Mouse (Mus musculus): ENCODE results near the gene Pdk4.

Pdk4 gene

DNA sequence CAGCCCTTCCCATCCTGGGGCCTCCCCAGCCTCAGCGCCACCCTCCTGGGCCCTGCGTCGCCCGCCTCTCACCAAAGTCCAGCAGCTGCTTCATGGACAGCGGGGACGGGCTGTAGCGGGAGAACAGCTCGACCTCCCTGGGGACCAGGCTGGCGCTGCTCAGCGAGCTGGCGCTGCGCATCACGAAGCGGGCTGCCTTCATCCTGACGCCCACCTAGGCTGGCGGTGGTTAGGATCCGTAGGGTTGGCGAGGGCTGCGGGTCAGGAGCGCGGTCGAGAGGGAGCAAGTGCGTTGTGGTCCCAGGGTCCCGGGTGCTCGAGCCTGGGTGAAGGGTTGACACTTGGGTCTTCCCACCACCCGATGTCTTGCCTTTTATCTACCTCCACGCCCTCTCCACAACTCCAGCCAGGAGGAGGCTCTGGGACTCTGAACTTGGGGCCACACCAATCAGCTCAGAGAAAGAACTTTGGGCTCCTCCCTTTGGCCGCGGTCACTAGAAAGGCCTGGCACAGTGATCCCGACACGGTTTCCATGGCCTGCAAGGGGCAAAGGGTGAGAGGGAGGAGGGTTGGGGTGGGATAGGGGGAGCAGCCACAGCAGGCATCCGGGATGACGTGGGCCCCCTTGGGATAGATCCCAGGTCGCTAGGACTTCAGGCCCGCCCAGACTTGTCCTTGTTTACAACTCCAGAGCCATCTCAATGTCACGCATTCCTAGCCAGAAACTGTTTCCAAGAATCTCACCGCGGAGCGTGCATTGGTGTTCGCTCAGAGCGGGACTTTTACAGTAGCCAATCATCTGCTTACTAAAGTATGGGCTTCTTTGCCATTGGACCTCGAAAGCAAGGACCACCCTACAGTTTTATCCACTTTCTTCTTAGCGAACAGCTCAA is at the start of gene Pdk4:
Pdk4 (minus strand) TSS at position 349 of the 893 bp plus-strand sequence.
- DNase-seq (ENCODE audit: low read depth, low spot score), result peak; percentile 97

GRCm38 (mm10) chr6:5537855-5538365 is 41.8 kb upstream of the Pdk4 start:
- no peak for DNase-seq (ENCODE audit: low read depth, low spot score)

DNA sequence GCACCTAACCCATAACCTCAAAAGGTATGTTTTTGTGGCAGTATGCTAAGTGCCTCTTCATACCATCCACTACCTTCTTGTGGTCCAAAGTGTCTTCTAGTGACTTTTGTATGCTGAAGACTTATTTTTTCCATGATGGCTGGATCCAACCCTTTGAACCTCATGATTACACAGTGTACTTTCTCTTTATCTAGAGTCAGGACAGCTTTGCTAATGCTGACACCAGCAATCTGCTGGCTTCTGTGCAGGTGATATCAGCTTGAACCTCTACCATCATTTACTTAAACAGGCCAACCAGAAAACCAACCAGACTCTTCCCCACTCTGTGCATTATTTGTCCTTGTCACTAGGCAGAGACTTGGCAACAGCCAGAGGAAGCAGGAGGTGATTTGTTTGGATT is 39.6 kb upstream of the Pdk4 start:
- no peak for DNase-seq (ENCODE audit: low read depth, low spot score)

- DNase-seq (ENCODE audit: low read depth, low spot score), result no peak
Measured at GRCm38 (mm10) chr6:5517091-5517490, 21.0 kb upstream of the Pdk4 start.

- DNase-seq (ENCODE audit: low read depth, low spot score), result no peak
Measured at GRCm38 (mm10) chr6:5509757-5510156, 13.6 kb upstream of the Pdk4 start.

DNA sequence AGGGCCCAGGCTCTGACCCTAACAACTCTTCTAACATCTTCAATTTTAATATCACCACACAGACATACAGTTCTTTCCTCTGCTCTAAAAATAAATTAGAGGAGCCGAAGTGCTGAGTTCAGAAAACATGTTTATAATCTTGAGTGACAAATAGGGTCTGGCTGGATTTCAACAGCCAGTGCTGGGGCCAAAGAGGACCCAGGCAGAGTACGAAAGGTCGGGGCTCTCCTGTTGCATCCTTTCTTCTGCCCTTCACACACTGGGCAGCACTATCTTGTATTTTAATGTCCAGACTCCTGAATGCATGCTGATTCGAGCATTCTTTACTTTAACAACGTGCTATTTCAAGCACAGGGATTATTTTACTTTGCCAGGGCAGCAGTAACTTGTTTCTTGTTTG is 13.2 kb upstream of the Pdk4 start:
- DNase-seq (ENCODE audit: low read depth, low spot score), result no peak

DNA sequence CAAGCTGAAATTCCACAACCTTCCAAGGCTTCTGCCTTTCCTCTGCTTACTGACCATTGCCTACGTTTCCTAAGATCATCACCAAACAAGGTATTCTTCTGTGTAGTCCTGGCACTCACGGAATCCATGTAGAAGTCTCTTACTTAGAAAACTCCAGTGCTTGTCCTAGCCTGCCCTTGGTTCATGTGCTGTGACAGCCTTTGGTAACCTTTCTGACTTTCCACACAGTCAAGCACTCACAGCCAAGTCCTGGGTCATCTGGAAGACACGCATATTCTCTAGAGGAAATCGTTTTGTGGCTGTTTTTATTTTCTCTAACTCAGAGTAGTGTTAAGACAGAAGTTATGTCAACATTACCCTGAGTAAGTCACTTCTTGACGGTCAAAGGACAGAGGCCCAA is 11.7 kb upstream of the Pdk4 start:
- no peak for DNase-seq (ENCODE audit: low read depth, low spot score)

DNA sequence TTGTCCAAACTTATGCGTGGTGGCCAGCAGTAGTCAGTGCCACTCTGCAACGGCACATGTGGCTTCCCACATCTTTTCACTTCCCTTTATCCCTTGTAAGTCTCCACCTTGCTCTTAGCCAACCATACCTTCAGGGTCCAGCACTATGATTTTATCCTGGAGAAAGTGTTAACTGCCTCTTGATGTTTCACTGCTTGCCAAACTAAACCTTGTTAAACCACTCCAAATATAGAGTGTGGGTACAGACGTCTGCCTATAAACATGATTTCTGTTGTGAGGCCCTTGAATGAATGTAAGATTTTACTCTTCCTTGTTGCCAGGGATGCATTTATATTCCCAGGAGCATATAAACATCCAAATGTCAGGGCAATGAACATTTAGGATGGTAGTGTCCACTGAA is 10.2 kb upstream of the Pdk4 start:
- DNase-seq (ENCODE audit: low read depth, low spot score), result no peak

GRCm38 (mm10) chr6:5502810-5503209 is 6.7 kb upstream of the Pdk4 start:
- DNase-seq (ENCODE audit: low read depth, low spot score), result no peak

DNA sequence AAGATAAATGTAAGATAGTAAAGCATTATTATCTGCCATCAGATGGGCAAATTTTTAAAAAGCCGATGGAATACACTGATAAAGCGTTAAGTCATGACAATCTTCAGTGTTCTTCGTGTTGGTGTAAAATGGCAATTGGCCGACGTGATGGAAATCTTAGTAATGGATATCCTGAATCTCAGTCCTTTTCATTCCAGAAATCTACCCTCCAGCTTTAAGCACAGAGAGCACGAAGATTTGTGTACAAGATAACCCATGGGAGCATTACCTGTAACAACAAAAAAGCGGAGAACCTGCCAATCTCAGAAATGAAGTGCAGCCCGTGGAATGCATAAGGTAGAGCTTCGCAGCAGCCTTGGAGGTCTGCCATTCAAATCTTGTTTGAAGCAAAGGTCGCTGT is 5.4 kb upstream of the Pdk4 start:
- DNase-seq (ENCODE audit: low read depth, low spot score), result no peak

GRCm38 (mm10) chr6:5498740-5499139 is 2.6 kb upstream of the Pdk4 start:
- no peak for DNase-seq (ENCODE audit: low read depth, low spot score)

DNA sequence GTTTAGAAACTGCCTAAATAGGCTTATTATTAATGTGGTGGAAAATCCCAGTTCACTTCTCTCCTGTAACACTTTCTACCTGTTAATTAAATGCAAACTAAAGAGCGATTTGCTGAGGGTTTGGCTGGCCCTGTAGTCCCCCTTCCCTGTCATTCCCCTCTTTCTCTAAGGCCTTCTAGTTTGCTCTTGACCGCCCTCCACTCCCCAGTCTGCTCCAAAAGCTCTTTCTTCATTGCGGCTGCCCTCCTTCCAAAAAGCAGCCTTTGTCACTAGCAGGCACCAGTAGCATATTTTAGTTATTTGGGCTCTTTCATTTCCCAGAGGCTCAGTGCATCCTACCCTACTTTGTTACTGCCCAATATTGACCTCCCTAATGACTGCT is 736 bp upstream of the Pdk4 start:
- no peak for DNase-seq (ENCODE audit: low read depth, low spot score)

DNA sequence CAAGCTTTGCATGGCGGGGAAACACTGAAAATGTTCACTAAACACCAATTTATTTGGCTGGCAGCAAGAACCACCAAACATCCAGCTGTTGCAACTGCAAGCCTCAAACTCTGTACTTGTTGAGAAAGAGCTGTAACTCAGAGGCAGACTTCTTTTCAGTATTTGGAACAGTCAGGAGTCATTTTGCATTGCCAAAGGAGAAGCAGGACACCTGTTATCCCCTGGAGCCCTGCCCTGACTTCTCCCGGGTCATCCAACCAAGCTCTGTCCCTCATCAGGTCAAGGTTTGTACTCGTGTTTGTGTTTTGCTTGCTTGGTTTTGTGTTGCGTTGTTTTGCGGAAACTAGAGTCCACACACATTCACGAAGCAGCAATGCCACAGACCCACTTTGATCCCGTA is 11.1 kb downstream of the Pdk4 start:
- no peak for DNase-seq (ENCODE audit: low read depth, low spot score)

DNA sequence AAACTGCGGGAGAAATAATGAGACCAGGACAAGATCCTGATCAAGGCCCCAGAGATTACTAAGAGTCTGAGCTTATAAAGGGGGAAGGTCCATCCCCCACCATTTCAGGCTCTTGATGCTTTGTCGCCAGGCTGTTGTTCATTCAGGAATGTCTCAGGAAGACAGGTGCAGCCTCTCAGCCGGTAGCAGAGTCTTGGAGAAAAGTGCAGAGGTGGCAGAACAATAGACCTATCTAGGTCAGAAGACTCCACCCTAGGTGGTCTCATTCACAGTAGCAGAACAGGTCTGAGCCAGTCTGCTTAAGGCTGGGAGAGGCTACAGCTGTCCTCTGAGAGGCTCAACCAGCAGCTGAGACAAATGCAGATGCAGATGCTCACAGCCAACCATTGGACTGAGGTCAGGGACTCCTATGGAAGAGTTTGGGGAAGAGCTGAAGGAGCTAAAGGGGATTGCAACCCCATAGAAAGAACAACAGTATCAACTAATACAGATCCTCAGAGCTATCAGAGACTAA is 13.8 kb downstream of the Pdk4 start:
- peak; percentile 97 for DNase-seq (ENCODE audit: low read depth, low spot score)

DNA sequence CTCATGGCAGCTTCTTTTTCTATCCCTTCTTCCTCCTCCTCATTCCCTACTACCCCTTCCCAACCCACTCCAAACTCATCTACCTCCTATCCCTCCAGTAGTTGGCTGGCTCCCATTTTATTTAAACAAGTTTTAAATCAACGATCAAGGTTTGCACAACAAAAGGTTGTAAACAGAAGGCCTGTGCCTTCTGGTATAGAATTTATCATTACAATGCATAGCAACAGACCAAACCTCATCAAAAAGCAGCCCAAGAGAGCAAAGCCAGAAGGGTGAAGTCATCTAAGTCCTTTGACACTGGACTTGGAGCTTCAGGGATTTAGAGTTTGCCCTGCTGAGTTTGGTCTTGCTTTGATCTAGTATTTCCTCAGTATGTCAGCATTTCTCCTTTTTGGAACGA is 15.0 kb downstream of the Pdk4 start:
- peak; percentile 55 for DNase-seq (ENCODE audit: low read depth, low spot score)

GRCm38 (mm10) chr6:5474021-5474420 is 22.1 kb downstream of the Pdk4 start:
- no peak for DNase-seq (ENCODE audit: low read depth, low spot score)

GRCm38 (mm10) chr6:5472692-5473091 is 23.4 kb downstream of the Pdk4 start:
- no peak for DNase-seq (ENCODE audit: low read depth, low spot score)

GRCm38 (mm10) chr6:5470480-5471318 is 25.4 kb downstream of the Pdk4 start:
- DNase-seq (ENCODE audit: low read depth, low spot score), result no peak

GRCm38 (mm10) chr6:5455836-5456235 is 40.3 kb downstream of the Pdk4 start:
- DNase-seq (ENCODE audit: low read depth, low spot score), result no peak

DNA sequence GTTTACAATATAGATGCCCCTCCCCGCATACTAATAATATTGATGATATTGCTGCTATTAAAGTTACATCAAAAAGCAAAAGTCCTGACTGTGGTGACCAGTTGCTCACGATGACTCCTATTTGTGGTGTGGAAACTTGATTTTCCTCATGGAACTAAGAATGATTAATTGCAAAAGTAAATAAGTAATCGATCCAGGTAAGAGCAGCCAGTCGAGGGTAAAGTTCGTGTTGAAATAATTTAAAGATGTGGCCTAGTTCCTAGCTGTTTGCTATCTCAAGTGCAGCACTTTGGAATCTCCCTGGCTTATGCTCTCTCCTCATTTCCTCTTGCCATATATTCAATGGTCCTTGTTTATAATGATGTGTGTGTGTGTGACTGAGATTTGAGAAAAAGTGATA is 46.2 kb downstream of the Pdk4 start:
- no peak for DNase-seq (ENCODE audit: low read depth, low spot score)

GRCm38 (mm10) chr6:5448396-5448795 is 47.7 kb downstream of the Pdk4 start:
- DNase-seq (ENCODE audit: low read depth, low spot score), result no peak

- DNase-seq (ENCODE audit: low read depth, low spot score), result peak; percentile 33
Measured at GRCm38 (mm10) chr6:5447546-5447945, 48.6 kb downstream of the Pdk4 start.

Data from ZHBTc4 (cell line).